Mouse (Mus musculus): ENCODE results near the gene Cd9.

Gene Cd9

DNA sequence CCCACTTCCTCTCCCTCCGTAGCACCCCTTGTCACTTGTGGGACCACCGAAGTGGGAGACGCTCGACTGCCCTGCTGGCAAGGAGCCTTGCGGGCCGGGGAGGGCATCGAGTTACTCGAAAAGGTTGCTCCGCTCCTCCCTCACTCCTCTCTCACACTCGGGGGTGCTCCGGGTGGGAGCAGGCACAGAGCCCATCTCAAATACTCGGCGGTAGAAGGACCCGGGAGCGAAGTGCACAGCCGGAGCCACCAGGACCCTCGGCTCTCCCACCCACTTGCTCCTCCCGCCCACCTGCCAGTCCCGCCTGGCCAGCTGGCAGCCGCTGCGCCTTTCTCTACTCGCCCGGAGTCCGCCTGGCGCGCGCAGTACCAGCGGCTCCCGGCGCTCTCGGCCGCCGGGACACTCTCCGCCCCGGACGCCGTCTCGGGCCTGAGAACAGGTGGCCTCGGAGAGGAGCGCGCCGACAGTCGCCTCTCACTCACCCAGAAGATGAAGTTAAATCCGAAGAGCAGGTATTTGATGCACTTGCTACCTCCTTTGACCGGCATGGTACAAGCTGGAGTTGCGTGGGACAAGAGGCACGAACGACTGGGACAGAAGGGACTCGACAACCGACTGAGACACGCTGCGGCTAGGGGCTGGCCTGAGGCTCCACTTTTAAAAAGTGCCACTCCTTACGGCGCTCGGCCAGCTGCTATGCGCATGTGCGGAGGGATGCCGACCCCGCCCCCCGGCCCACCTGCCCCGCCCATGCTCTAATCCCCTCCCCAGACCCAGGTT, at the start of gene Cd9:
Gene Cd9 (minus strand): TSS at position 700 of the 780 bp plus-strand sequence.
- in situ Hi-C loops (cut with MboI) = loop anchor here (5.0 kb wide), 1 partner anchor 67 kb away; no protein-coding TSS in a partner anchor

- in situ Hi-C loops (cut with MboI) = no loop called here
These were observed 46.7 kb upstream of the Cd9 start for GRCm38 (mm10) chr6:125541296-125541695.

DNA sequence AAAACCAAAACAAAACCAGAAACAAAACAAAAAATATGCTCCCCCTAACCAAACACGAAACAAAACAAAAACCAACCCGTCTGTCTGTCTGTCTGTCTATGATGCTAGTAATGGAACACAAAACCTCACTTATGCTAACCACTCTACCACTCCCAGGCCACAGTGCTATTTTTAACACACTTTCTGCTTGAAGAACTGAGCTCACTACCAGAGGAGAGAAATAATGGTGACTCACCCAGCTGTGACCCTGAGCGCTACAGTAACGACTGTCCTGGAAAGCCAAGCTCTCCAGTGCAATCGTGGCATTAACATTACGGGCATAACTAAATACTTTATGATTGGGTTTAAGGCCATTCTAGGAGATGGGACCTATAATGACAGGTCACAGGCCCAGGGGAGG, 46.2 kb upstream of the Cd9 start:
- in situ Hi-C loops (cut with MboI) = no loop called here

DNA sequence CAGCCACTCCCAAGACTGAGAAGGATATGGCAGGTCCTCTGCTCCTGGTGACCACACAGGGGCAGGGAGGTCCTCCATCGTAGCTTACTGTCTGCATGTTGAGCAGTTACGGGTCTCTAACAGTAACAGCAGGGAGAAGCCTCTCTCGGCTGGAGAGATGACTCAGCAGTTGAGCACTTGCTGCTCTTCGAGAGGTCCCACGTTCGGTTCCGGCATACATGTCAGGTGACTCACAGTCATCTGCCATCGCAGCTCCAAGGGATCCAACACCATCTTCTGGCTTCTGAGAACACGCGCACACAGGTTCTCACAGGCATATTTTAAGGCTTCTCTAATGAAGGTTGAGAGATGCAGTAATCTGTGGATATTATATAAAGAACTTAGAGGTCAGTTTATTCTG, 45.6 kb upstream of the Cd9 start:
- in situ Hi-C loops (cut with MboI) = no loop called here

- in situ Hi-C loops (cut with MboI) = no loop called here
These were observed 44.8 kb upstream of the Cd9 start for GRCm38 (mm10) chr6:125539423-125539822.

DNA sequence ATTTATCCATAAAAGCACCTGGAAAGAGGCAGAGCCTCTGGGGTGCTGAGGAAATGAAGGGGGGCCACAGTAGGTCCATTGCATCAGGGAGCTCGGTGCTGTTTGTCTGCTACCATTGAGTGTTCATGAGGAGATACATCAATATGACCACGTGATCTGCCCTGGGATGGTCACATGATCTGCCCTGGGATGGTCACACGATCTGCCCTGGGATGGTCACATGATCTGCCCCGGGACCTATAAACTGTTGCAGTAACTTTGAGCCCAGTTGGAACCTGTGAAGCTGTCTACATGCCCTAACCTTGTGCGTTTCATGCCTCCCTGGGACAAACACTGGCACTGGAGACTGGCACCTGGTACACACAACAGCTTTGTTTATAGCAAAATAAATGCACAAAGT, 43.9 kb upstream of the Cd9 start:
- in situ Hi-C loops (cut with MboI) = no loop called here

DNA sequence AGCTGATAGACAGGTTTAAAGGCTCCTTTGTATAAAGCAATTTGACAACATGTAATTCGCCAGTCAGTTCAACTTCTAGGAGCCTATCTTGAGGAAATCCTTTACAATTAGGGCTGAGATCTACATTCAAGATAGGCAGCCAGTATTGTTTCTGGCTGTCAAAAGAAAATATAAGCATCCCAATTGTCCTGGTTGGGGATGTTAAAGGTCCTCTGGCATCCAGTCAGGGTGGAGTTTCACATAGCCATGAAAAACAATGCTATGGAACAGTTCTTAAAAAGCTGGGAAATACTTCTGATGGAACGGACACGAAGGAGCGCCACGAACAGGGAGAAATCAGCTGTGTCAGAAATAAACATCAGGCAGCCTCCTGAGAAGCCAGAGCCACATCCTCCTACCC, 40.4 kb upstream of the Cd9 start:
- in situ Hi-C loops (cut with MboI) = no loop called here

- in situ Hi-C loops (cut with MboI) = no loop called here
These were observed 38.6 kb upstream of the Cd9 start for GRCm38 (mm10) chr6:125533104-125533650.

- in situ Hi-C loops (cut with MboI) = no loop called here
These were observed 34.9 kb upstream of the Cd9 start for GRCm38 (mm10) chr6:125529479-125529878.

DNA sequence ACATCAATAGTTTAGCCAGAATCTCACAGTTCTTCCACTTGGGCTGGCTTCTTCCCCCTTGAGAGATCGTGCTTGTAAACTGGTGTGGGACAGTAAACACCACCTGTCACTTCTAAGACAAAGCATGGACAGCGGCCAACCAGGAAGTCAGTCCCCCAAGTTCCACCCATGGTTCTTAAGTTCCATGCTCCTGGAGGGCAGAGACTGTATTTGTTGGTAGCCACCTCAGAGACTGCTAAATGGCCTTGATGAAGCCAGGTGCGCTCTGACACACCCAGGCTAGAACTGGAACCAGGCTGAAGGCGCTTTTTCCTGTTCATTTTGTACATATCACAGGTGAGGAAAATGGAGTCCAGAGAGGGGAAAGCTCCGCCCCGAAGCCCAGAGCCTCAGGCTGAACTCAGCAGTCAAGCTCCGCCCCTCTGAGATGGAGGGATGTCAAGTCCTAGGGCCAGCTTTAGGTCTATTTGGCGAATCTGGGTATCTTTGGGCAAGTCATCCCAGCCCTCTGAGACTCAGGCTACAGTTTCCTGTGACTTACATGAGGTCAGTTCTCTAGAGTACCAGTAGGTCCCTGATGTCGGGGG, 34.1 kb upstream of the Cd9 start:
- in situ Hi-C loops (cut with MboI) = no loop called here

DNA sequence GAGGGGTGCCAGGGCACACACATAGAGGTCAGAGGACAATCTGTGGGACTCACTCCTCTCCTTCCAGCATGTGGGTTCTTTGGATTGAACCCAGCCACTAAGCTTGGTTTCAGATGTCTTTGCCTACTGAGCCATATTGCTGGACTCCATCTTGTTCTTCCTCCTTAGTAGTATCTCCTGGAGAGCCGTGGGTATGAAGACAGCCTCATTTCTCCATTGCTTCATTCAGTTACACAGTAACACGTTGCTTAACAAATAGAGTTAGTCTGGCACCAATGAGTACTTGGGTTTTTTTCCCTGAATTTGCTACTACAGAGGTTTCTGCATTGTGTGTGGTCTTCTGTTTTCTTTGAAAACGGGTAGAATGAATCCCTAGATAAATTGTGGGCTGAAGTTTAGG, 31.5 kb upstream of the Cd9 start:
- in situ Hi-C loops (cut with MboI) = no loop called here

DNA sequence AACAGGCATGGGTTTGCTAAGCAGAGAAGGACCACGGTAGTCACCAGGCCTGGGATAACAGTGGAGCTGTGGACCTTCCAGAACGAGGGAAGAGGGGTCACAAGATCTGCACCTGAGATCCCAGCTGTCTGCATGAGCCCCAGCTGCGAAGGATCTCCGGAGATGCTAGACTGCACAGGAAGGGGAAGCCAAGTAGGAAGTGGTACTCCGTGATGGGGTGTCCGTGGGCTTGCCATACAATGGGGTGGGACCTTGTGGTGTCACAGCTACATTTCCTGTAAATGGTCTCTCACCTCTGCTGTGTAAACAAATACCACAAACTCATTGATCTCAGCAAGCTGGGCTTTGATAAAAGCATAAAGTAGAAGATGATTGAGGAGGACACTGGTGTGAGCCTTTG, 29.4 kb upstream of the Cd9 start:
- in situ Hi-C loops (cut with MboI) = no loop called here

DNA sequence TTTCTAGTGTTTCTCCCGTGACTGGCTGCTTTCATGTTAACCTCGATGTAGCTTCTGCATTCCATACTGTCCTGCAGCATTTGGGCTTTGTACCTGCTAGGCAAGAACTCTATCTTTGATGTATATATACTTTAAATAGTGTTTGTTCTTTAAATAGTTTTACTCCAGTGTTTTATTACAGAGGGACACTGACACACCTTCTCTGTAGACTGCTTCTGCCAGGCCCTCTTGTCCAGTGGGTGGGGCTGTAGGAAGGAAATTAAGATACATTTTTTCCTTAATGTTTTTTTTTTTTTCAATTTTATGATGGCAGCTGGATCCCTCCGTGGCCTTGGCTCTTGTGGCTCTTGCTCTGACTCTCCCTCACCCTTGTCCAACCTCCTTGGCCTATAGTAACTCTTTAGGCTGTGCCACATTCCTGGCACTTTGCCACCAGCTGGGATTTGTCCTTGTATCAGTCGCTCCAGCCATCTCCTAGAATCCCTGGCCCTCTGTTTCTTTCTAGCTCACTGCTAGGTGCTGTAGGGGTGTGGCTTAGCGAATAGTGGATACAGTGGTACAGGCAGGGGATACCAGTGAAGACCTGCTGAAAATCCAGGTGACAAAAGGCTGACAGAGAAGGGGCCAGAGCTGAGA, 27.1 kb upstream of the Cd9 start:
- in situ Hi-C loops (cut with MboI) = no loop called here

- in situ Hi-C loops (cut with MboI) = no loop called here
These were observed 21.1 kb upstream of the Cd9 start for GRCm38 (mm10) chr6:125515503-125516315.

GRCm38 (mm10) chr6:125512950-125513596, 18.5 kb upstream of the Cd9 start:
- in situ Hi-C loops (cut with MboI) = no loop called here

DNA sequence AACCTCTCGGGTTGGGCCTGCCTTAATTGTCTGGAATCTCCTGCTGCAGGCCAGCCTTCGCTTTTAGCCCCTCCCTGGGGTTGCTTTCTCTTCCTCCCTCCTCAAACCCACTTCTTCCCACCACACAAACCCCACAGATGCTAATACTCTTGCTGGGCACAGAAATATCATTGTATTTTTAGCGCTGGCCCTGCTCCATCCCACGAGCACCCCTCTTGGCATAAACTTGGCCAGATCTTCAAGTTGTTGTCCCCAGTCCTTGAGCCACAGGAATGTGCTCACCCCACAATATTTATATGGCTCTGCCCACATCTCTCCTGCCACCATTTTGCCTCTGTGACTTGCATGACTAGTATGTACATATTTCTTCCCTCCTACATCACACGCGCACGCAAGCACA, 16.6 kb upstream of the Cd9 start:
- in situ Hi-C loops (cut with MboI) = no loop called here

DNA sequence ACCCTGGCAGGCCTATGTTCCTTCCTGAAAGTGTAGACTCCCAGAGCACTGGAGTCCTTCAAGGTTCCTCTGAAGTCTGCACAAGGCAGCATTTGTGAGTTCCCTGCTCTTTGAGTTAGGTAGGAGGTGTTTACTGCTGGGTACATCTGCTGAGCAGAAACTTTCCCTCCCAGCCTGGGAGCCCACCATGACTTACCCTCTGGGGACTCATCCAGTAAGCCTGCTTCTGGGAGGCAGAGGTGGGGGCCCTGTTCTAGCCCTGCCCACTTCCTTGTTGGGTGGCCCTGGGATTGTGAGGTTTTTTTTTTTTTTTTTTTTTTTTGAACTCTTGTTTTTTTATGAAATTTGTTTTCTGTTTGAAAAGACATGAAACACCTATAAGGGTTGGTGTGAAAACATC, 16.1 kb upstream of the Cd9 start:
- in situ Hi-C loops (cut with MboI) = no loop called here

DNA sequence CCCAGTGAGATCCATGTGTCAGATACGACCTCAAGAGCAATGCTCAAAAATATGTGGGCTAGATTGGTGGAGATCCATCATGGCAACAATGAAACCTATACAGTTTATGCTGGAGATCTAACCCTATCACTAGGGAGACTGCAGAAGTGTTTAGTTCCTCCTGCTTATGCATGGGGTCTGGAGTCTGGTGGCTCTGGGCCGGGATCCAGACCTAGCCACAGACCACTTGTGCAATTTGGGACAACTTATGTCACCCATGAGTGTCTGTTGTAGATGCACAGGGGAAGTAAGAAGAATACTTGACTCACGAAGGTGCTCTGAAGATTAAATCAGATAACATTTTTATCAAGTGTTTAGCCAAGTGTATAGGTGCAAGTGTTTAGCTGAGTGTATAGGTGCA, 15.2 kb upstream of the Cd9 start:
- in situ Hi-C loops (cut with MboI) = no loop called here

GRCm38 (mm10) chr6:125506427-125506826, 11.8 kb upstream of the Cd9 start:
- in situ Hi-C loops (cut with MboI) = no loop called here

- in situ Hi-C loops (cut with MboI) = no loop called here
These were observed 10.2 kb upstream of the Cd9 start for GRCm38 (mm10) chr6:125504622-125505355.
